Mouse (Mus musculus) neutrophil, adult 83 days (primary cell): ENCODE data around the gene Cyp27a1. TPM values are rescaled to one million over a fixed set of nuclear protein-coding genes. Genes with fewer than 3 reads are reported as not detected.

Source experiments
- total RNA-seq, 2 experiments: library from RNA; stranded (reverse); gene quantifications; one replicate each; pipeline ENCODE4 v1.2.4; 2023

Gene Cyp27a1
- 10 to 100 TPM; 33.1 to 41.0 TPM for total RNA-seq

GRCm38 (mm10) chr1:74713099-74713858 is at the start of gene Cyp27a1:
Gene Cyp27a1, plus strand, starts transcription at chr1:74713574.

DNA sequence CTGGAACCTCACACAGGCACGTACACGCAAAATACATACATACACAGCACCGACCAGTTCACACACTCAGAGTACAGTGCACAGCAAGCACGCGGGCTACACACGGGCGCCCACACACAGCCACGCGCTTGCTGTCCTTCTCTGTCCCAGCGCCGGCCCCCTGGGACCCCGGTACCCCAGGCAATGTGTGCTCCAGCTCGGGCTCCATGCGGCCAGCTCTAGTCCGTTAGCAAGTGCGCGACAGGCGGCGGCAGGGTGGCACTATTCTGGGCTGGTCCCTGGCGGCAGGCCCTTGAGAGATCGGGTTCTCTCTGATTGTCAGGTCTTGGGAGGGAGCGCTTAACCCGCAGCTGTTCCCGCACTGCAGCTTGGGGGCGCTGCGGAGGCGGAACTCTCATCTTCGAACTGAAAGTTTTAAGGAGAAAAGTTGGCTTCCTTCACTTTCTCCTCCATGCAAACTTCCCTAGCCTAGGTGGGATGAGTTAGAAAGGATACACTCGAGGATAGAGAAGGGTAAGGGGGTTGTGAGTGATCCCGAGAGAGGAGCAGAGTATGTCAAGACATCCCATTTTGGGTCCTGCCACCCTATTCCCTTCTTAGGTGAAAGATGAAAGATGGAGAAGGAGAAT is 35.4 kb downstream of the Cyp27a1 start, which contains the start of gene Prkag3:
TSS of gene Prkag3 (minus strand) at position 579 of the 629 bp plus-strand sequence.

GRCm38 (mm10) chr1:74771845-74771930 is 58.3 kb downstream of the Cyp27a1 start, which contains the start of gene Wnt6:
Gene Wnt6, plus strand, starts transcription at chr1:74771892.

Other genes starting within 250 kb of the Cyp27a1 start
- gene Cnot9, start 207.5 kb upstream of the Cyp27a1 start, total RNA-seq: 10 to 100 TPM; 26.2 to 26.8 TPM
- under 1 TPM in 1 of 2 experiments, not detected in 1; 0.20 TPM for gene Plcd4, start 170.7 kb upstream of the Cyp27a1 start, total RNA-seq
- gene Usp37, start 169.3 kb upstream of the Cyp27a1 start, total RNA-seq: 10 to 100 TPM; 17.2 to 19.1 TPM
- gene Zfp142, start 125.3 kb upstream of the Cyp27a1 start, total RNA-seq: 10 to 100 TPM; 18.2 to 24.7 TPM
- gene Bcs1l, start 125.3 kb upstream of the Cyp27a1 start, total RNA-seq: 1 to 10 TPM; 7.9 to 8.3 TPM
- gene Rnf25, start 112.2 kb upstream of the Cyp27a1 start, total RNA-seq: 10 to 100 TPM; 43.7 to 50.1 TPM
- gene Stk36, start 112.1 kb upstream of the Cyp27a1 start, total RNA-seq: 1 to 10 TPM in 1 of 2 experiments, under 1 TPM in 1; 0.64 to 2.1 TPM
- gene Ttll4, start 51.8 kb upstream of the Cyp27a1 start, total RNA-seq: 10 to 100 TPM; 15.2 to 20.1 TPM
- gene Prkag3, start 35.6 kb downstream of the Cyp27a1 start, total RNA-seq: not detected
- gene Wnt6, start 58.3 kb downstream of the Cyp27a1 start, total RNA-seq: 1 to 10 TPM; 1.7 to 1.8 TPM
- not detected for gene Wnt10a, start 77.9 kb downstream of the Cyp27a1 start, total RNA-seq
- gene Cdk5r2, start 141.4 kb downstream of the Cyp27a1 start, total RNA-seq: not detected
- not detected for gene Fev, start 171.8 kb downstream of the Cyp27a1 start, total RNA-seq
- gene Cryba2, start 179.6 kb downstream of the Cyp27a1 start, total RNA-seq: not detected
- gene Cfap65, start 222.0 kb downstream of the Cyp27a1 start, total RNA-seq: not detected
- under 1 TPM; 0.31 to 0.57 TPM for gene Ihh, start 238.1 kb downstream of the Cyp27a1 start, total RNA-seq